Mouse (Mus musculus): ENCODE data around the gene Hunk. TPM values are rescaled to one million over a fixed set of nuclear protein-coding genes. Genes with fewer than 3 reads are reported as not detected.

Gene Hunk
- polyA plus RNA-seq, 1 experiment from 2014 or later: 14.5 TPM

DNA sequence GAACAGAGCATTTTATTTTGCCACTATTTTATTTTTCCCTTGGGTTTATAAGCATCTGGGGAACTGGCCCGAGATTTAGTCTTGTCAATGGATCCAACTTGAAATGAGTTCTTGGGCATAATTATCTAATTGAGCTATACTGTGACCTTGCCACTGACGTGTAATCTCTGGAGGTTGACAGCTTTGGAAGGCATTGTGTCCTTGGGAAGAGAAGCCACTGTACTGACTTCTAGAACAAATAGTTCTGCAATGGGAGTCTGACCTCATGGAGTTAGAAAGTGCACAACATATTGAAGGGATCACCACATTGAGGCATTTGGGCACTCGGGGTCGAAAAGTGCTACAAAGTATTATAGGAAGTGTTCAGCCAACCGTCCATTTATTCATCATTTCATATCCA lies 79.3 kb downstream of the Hunk start:
- peaks cover 7% of the 10 kb centered on the region for H3K36me3 ChIP-seq (replicated peaks; ENCODE audit: control insufficient read depth, insufficient read depth, low read depth, low read length)

DNA sequence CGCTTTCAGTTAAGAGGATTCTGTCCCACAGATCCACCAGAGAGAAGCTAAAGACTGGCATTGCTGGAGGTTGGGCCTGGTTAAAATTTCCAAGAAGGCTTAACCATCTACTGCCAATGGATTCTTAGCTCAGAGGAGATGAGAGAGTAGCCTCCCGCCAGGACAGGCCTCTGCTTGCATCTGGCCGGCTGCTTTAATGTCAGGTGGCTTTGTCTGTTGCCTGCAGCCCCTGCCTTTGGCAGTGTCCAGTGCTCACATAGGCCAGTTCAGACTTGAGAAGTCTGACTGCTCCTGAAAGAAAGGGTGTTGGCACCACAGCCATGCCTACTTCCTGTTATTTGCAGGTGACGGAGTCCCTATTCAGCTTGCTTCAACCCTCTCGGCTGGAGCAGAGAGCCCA lies 82.5 kb downstream of the Hunk start:
- no peak overlapping the region for H3K4me2 ChIP-seq (ENCODE audit: low read depth, low read length)
- H3K36me3 ChIP-seq (replicated peaks; ENCODE audit: control insufficient read depth, insufficient read depth, low read depth, low read length): peaks cover 11% of the 10 kb centered on the region
- H3K4me1 ChIP-seq (ENCODE audit: control insufficient read depth, insufficient read depth, low read length): no peaks in the 10 kb centered on the region
- ATAC-seq (replicated peaks; ENCODE audit: insufficient number of reproducible peaks, low FRiP score, low TSS enrichment, low read depth) (no peak), DNase-seq (ENCODE audit: low spot score) (no peak)
- 89% methylated on average over 5 of the region's 5 CpGs for WGBS
- H3K4me3 ChIP-seq (ENCODE audit: low read depth, low read length): no peak overlapping the region
- no peaks in the 10 kb centered on the region for H3K9me3 ChIP-seq (replicated peaks; ENCODE audit: control insufficient read depth, low read length)
- H3K27me3 ChIP-seq (ENCODE audit: control insufficient read depth, insufficient read depth, low read length): no peaks in the 10 kb centered on the region
- H3K27ac ChIP-seq (replicated peaks; ENCODE audit: low read depth, low read length): no peak overlapping the region
- no peak overlapping the region for H3K9ac ChIP-seq (replicated peaks; ENCODE audit: low read length)

More for the DNA sequence above, 79.3 kb downstream of the Hunk start:
- no peak overlapping the region for H3K27ac ChIP-seq (replicated peaks; ENCODE audit: low read depth, low read length)
- no peak overlapping the region for H3K4me2 ChIP-seq (ENCODE audit: low read depth, low read length)
- H3K4me3 ChIP-seq (ENCODE audit: low read depth, low read length): no peak overlapping the region
- H3K27me3 ChIP-seq (ENCODE audit: control insufficient read depth, insufficient read depth, low read length): no peaks in the 10 kb centered on the region
- no peaks in the 10 kb centered on the region for H3K4me1 ChIP-seq (ENCODE audit: control insufficient read depth, insufficient read depth, low read length)
- 87% methylated on average over 5 of the region's 5 CpGs for WGBS
- DNase-seq (ENCODE audit: low spot score) (no peak), ATAC-seq (replicated peaks; ENCODE audit: insufficient number of reproducible peaks, low FRiP score, low TSS enrichment, low read depth) (no peak)
- no peak overlapping the region for H3K9ac ChIP-seq (replicated peaks; ENCODE audit: low read length)
- no peaks in the 10 kb centered on the region for H3K9me3 ChIP-seq (replicated peaks; ENCODE audit: control insufficient read depth, low read length)

DNA sequence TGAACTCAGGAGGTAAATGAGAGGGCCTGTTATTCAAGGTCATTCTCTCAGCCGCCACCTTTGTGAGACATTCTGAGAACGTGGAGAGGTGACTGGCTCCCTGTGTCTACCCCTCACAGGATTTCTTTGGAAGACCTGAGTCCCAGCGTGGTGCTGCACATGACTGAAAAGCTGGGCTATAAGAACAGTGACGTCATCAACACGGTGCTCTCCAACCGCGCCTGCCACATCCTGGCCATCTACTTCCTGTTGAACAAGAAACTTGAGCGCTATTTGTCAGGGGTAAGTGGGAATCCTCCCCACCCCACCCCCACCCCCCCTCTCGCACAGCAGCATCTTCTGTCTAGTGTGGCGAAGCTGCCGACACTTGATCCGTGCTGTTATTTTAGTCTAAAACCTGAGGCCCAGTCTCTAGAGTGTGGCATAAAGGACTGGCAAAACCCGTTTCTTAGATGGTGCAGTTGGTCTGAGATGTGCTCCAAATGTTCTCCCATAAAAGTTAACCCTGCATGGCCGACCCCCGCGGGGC lies 90.0 kb downstream of the Hunk start:
- Histone ChIP-seq H3K36me3 (replicated peaks; ENCODE audit: control insufficient read depth, insufficient read depth, low read depth, low read length) (peaks cover 23% of the 10 kb centered on the region), H3K4me2 (ENCODE audit: low read depth, low read length) (no peak overlapping the region), H3K9me3 (replicated peaks; ENCODE audit: control insufficient read depth, low read length) (no peaks in the 10 kb centered on the region), H3K27me3 (ENCODE audit: control insufficient read depth, insufficient read depth, low read length) (no peaks in the 10 kb centered on the region), H3K27ac (replicated peaks; ENCODE audit: low read depth, low read length) (no peak overlapping the region), H3K4me3 (ENCODE audit: low read depth, low read length) (no peak overlapping the region), H3K9ac (replicated peaks; ENCODE audit: low read length) (no peak overlapping the region), H3K4me1 (ENCODE audit: control insufficient read depth, insufficient read depth, low read length) (no peaks in the 10 kb centered on the region)
- DNase-seq (ENCODE audit: low spot score) (no peak), ATAC-seq (replicated peaks; ENCODE audit: insufficient number of reproducible peaks, low FRiP score, low TSS enrichment, low read depth) (0 out of 2 replicates have a peak, but pooled peaks have one; percentile 44)
- 87% methylated on average over 16 of the region's 16 CpGs for WGBS

GRCm38 (mm10) chr16:90481612-90482011 lies 95.8 kb downstream of the Hunk start:
- H3K27me3 ChIP-seq (ENCODE audit: control insufficient read depth, insufficient read depth, low read length): no peaks in the 10 kb centered on the region
- H3K4me2 ChIP-seq (ENCODE audit: low read depth, low read length): no peak overlapping the region
- H3K4me1 ChIP-seq (ENCODE audit: control insufficient read depth, insufficient read depth, low read length): no peaks in the 10 kb centered on the region
- H3K9me3 ChIP-seq (replicated peaks; ENCODE audit: control insufficient read depth, low read length): no peaks in the 10 kb centered on the region
- no peak; the same call in 1 of the 2 replicates for ATAC-seq (replicated peaks; ENCODE audit: insufficient number of reproducible peaks, low FRiP score, low TSS enrichment, low read depth)
- H3K36me3 ChIP-seq (replicated peaks; ENCODE audit: control insufficient read depth, insufficient read depth, low read depth, low read length): peaks cover 28% of the 10 kb centered on the region
- 95% methylated on average over 5 of the region's 5 CpGs for WGBS
- H3K9ac ChIP-seq (replicated peaks; ENCODE audit: low read length): no peak overlapping the region
- no peak overlapping the region for H3K27ac ChIP-seq (replicated peaks; ENCODE audit: low read depth, low read length)
- H3K4me3 ChIP-seq (ENCODE audit: low read depth, low read length): no peak overlapping the region
- DNase-seq (ENCODE audit: low spot score): no peak

DNA sequence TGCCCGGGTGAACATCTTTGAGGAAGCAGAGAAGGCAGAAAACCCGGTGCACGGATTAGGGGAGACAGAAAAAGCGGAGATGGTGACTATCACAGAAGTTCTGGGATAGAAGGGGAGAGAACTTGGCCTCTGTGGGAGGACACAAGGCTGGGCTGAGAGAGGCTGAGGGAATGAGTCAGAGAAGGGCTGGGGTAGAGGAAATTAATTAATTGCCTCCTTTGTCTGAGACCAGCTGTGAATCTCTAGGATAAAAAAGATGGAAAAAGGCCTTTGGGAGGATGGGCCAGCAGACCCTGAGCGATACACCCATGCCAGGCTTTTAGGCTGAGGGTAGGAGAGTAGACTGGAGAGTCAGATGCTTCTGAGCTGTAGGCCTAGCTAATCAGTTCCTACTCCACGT lies 97.5 kb downstream of the Hunk start:
- peaks cover 24% of the 10 kb centered on the region for H3K36me3 ChIP-seq (replicated peaks; ENCODE audit: control insufficient read depth, insufficient read depth, low read depth, low read length)
- H3K4me3 ChIP-seq (ENCODE audit: low read depth, low read length): no peak overlapping the region
- H3K9ac ChIP-seq (replicated peaks; ENCODE audit: low read length): no peak overlapping the region
- ATAC-seq (replicated peaks; ENCODE audit: insufficient number of reproducible peaks, low FRiP score, low TSS enrichment, low read depth): no peak
- no peaks in the 10 kb centered on the region for H3K9me3 ChIP-seq (replicated peaks; ENCODE audit: control insufficient read depth, low read length)
- H3K4me1 ChIP-seq (ENCODE audit: control insufficient read depth, insufficient read depth, low read length): no peaks in the 10 kb centered on the region
- WGBS: 89% methylated on average over 6 of the region's 6 CpGs
- H3K27me3 ChIP-seq (ENCODE audit: control insufficient read depth, insufficient read depth, low read length): no peaks in the 10 kb centered on the region
- no peak for DNase-seq (ENCODE audit: low spot score)
- H3K4me2 ChIP-seq (ENCODE audit: low read depth, low read length): no peak overlapping the region
- H3K27ac ChIP-seq (replicated peaks; ENCODE audit: low read depth, low read length): no peak overlapping the region

- Histone ChIP-seq H3K4me1 (ENCODE audit: control insufficient read depth, insufficient read depth, low read length) (no peaks in the 10 kb centered on the region), H3K27ac (replicated peaks; ENCODE audit: low read depth, low read length) (no peak overlapping the region), H3K9ac (replicated peaks; ENCODE audit: low read length) (no peak overlapping the region), H3K27me3 (ENCODE audit: control insufficient read depth, insufficient read depth, low read length) (no peaks in the 10 kb centered on the region), H3K9me3 (replicated peaks; ENCODE audit: control insufficient read depth, low read length) (no peaks in the 10 kb centered on the region), H3K4me2 (ENCODE audit: low read depth, low read length) (no peak overlapping the region), H3K36me3 (replicated peaks; ENCODE audit: control insufficient read depth, insufficient read depth, low read depth, low read length) (peaks cover 20% of the 10 kb centered on the region), H3K4me3 (ENCODE audit: low read depth, low read length) (no peak overlapping the region)
- 90% methylated on average over 7 of the region's 7 CpGs for WGBS
- DNase-seq (ENCODE audit: low spot score) (no peak), ATAC-seq (replicated peaks; ENCODE audit: insufficient number of reproducible peaks, low FRiP score, low TSS enrichment, low read depth) (no peak)
Observed at GRCm38 (mm10) chr16:90485125-90485524, 99.3 kb downstream of the Hunk start.

DNA sequence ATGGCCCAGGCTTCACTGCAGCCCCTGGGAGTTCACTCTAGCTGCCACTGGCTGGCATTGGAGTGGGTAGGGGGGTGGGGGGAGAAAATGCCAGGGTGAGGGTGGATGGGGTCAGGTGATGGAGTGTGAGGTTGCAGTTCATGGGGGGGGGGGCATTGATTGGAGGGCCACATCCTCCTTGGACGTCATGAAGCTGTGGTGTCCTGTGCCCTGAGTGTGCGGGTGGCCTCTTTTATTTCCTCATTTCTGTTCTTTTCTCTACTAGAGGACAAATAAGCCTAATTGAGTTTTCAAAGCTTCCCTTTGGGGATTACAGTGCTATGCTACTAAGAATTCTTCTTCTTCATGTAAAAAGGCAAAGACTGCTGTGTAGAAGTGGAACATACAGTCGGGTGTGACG lies 99.8 kb downstream of the Hunk start:
- DNase-seq (ENCODE audit: low spot score) (no peak), ATAC-seq (replicated peaks; ENCODE audit: insufficient number of reproducible peaks, low FRiP score, low TSS enrichment, low read depth) (no peak)
- H3K9me3 ChIP-seq (replicated peaks; ENCODE audit: control insufficient read depth, low read length): no peaks in the 10 kb centered on the region
- no peak overlapping the region for H3K4me3 ChIP-seq (ENCODE audit: low read depth, low read length)
- H3K27me3 ChIP-seq (ENCODE audit: control insufficient read depth, insufficient read depth, low read length): no peaks in the 10 kb centered on the region
- no peak overlapping the region for H3K27ac ChIP-seq (replicated peaks; ENCODE audit: low read depth, low read length)
- no peaks in the 10 kb centered on the region for H3K4me1 ChIP-seq (ENCODE audit: control insufficient read depth, insufficient read depth, low read length)
- 95% methylated on average over 4 of the region's 4 CpGs for WGBS
- no peak overlapping the region for H3K4me2 ChIP-seq (ENCODE audit: low read depth, low read length)
- H3K36me3 ChIP-seq (replicated peaks; ENCODE audit: control insufficient read depth, insufficient read depth, low read depth, low read length): peaks cover 20% of the 10 kb centered on the region
- no peak overlapping the region for H3K9ac ChIP-seq (replicated peaks; ENCODE audit: low read length)

- H3K36me3 ChIP-seq (replicated peaks; ENCODE audit: control insufficient read depth, insufficient read depth, low read depth, low read length): peaks cover 13% of the 10 kb centered on the region
- 80% methylated on average over 4 of the region's 4 CpGs for WGBS
Observed at GRCm38 (mm10) chr16:90490066-90490465, 104.3 kb downstream of the Hunk start.

More at GRCm38 (mm10) chr16:90490066-90490465, 104.3 kb downstream of the Hunk start:
- H3K27ac ChIP-seq (replicated peaks; ENCODE audit: low read depth, low read length): no peak overlapping the region
- DNase-seq (ENCODE audit: low spot score) (no peak), ATAC-seq (replicated peaks; ENCODE audit: insufficient number of reproducible peaks, low FRiP score, low TSS enrichment, low read depth) (no peak)
- H3K4me3 ChIP-seq (ENCODE audit: low read depth, low read length): no peak overlapping the region
- no peaks in the 10 kb centered on the region; the same call in 1 of the 2 replicates for H3K4me1 ChIP-seq (ENCODE audit: control insufficient read depth, insufficient read depth, low read length)
- no peaks in the 10 kb centered on the region for H3K9me3 ChIP-seq (replicated peaks; ENCODE audit: control insufficient read depth, low read length)
- no peaks in the 10 kb centered on the region for H3K27me3 ChIP-seq (ENCODE audit: control insufficient read depth, insufficient read depth, low read length)
- H3K9ac ChIP-seq (replicated peaks; ENCODE audit: low read length): no peak overlapping the region
- H3K4me2 ChIP-seq (ENCODE audit: low read depth, low read length): no peak overlapping the region
